Mouse (Mus musculus) heart, adult 2 months (tissue): ENCODE measurements around the gene Vwf. TPM values are rescaled to one million over a fixed set of nuclear protein-coding genes. Genes with fewer than 3 reads are reported as not detected.

ENCODE experiments used
- DNase-seq, 2 experiments: peaks; one replicate each; pipeline ENCODE4 v3.0.0; 2021
- H3K27ac ChIP-seq: fragments of 200-600 bp; 2 replicates; pipeline ENCODE4 v1.8.1; 2022
- H3K27me3 ChIP-seq: fragments of 200-500 bp; 2 replicates; pipeline ENCODE4 v1.6.1; 2012; ENCODE audit warnings: mild to moderate bottlenecking, low read length, inconsistent platforms, mixed read lengths; ENCODE audit not compliant: control insufficient read depth, insufficient read depth
- H3K36me3 ChIP-seq: fragments of 200-500 bp; 2 replicates; pipeline ENCODE4 v1.6.1; 2012; ENCODE audit warnings: low read length, inconsistent platforms; ENCODE audit not compliant: control insufficient read depth, insufficient read depth
- H3K4me1 ChIP-seq: fragments of 200-500 bp; 2 replicates; pipeline ENCODE4 v1.6.1; 2011; ENCODE audit warnings: low read length; ENCODE audit not compliant: control insufficient read depth, insufficient read depth
- H3K4me3 ChIP-seq: fragments of 200-600 bp; 2 replicates; pipeline ENCODE4 v1.8.1; 2022
- H3K79me2 ChIP-seq: fragments of 200-500 bp; replicated peaks from 2 replicates; pipeline ENCODE4 v1.6.1; 2012; ENCODE audit warnings: mild to moderate bottlenecking, inconsistent platforms, low read length, moderate library complexity, mixed read lengths; ENCODE audit not compliant: control insufficient read depth, insufficient read depth
- H3K9ac ChIP-seq: fragments of 200-500 bp; 2 replicates; pipeline ENCODE4 v1.6.1; 2012; ENCODE audit warnings: low read depth, mild to moderate bottlenecking, control low read depth, inconsistent platforms, low read length, mixed read lengths
- CTCF ChIP-seq: fragments of 200-600 bp; IDR thresholded peaks from 2 replicates; pipeline ENCODE4 v1.8.1; 2022; ENCODE audit warnings: antibody characterized with exemption, mild to moderate bottlenecking, moderate library complexity
- EP300 ChIP-seq: fragments of 200-500 bp; IDR thresholded peaks from 2 replicates; pipeline ENCODE4 v1.6.1; 2011; ENCODE audit warnings: low read depth, low read length, control low read depth; ENCODE audit not compliant: insufficient read depth
- POLR2A ChIP-seq: fragments of 200-500 bp; IDR thresholded peaks from 2 replicates; pipeline ENCODE4 v1.6.1; 2011; ENCODE audit warnings: mild to moderate bottlenecking, low read depth, low read length, control low read depth; ENCODE audit not compliant: insufficient read depth
- WGBS: fragments of 180-500 bp; shearing (Covaris S2); methylation state at CpG from one replicate; pipeline ENCODE4 v1.1.7; 2018; 5-methylcytosine and 5-hydroxymethylcytosine counted together
- intact Hi-C: fragments of 180-260 bp; cut with DNase I; formaldehyde crosslinking; loops from one replicate; pipeline ENCODE4 v1.15.1; 2025
- polyA plus RNA-seq: library from polyadenylated mRNA; depleted of rRNA; stranded (reverse); fragments of >200 nt; gene quantifications from 2 replicates; pipeline ENCODE4 v1.2.3, GENCODE M21; 2012
- total RNA-seq, 2 experiments: library from RNA; stranded (reverse); gene quantifications; 2 replicates each; pipeline ENCODE4 v1.2.3; 2021

The Vwf gene
- total and polyA plus RNA-seq, 3 experiments: 95.8 to 99.8 (median 95.9) TPM

DNA sequence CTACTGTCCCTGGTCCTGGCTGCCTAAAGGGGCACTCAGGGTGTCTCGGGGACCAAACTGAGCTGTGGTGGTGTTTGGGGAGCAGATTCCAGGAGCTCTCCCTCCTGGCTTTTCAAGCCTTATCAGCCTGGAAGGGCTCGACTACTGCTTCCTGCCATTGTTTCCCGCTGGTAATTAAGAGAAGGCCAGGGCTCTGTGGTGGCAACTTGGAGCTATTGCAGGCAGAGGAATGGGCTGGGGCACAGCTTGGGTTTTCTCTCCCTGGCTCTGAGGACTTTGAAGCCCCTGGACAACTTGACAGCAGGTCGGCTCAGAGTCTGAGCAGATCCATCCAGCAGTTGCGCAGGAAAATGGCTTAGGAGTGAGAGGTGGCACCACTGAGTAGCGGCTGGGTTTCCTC is 6.2 kb downstream of the Vwf start:
- Histone ChIP-seq H3K79me2 (no peaks in the 10 kb centered on the region), H3K4me1 (peaks cover 8% of the 10 kb centered on the region), H3K27ac (peak overlapping the region; percentile 49), H3K36me3 (no peaks in the 10 kb centered on the region), H3K4me3 (peak overlapping the region; percentile 14; the same call in 1 of the 2 replicates), H3K9ac (0 out of 2 replicates have a peak overlapping the region, but pooled peaks have one; percentile 15), H3K27me3 (no peaks in the 10 kb centered on the region)
- WGBS: 36% methylated on average over 6 of the region's 6 CpGs
- intact Hi-C loops: loop anchor here (2.0 kb wide), 1 partner anchor 18 kb away; no protein-coding TSS in a partner anchor
- DNase-seq: peak; percentile 36 to 44
- peak; percentile 46; the same call in 1 of the 2 replicates for TF ChIP-seq POLR2A
- peak; percentile 55 for TF ChIP-seq CTCF
- no peak for TF ChIP-seq EP300

DNA sequence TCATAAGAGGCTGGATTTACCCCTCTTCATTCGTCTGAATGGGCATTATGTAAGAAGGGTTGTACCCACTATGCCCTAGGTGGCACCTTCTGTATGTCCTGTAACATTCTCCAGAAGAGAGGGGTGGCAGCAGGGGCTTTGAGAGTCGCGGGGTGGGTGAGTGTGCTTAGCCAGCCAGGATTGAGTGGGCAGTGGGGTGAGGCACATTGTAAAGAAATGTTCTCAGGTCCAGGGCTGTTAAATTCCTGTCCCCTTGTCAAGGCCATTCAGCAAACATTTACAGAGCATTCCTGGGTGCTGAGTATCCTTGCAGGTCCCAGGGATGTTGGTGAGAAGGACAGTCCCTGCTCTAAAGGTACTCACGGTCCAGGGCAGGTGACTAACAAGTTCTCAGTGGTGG is 7.0 kb downstream of the Vwf start:
- Histone ChIP-seq H3K4me1 (peaks cover 6% of the 10 kb centered on the region), H3K4me3 (0 out of 2 replicates have a peak overlapping the region, but pooled peaks have one; percentile 8), H3K79me2 (no peaks in the 10 kb centered on the region), H3K27me3 (no peaks in the 10 kb centered on the region), H3K36me3 (no peaks in the 10 kb centered on the region), H3K27ac (peak overlapping the region; percentile 49; the same call in 1 of the 2 replicates), H3K9ac (no peak overlapping the region)
- no peak for DNase-seq
- intact Hi-C loops: loop anchor here (2.0 kb wide), 1 partner anchor 19 kb away; no protein-coding TSS in a partner anchor
- 71% methylated on average over 4 of the region's 4 CpGs for WGBS
- TF ChIP-seq POLR2A: no peak
- TF ChIP-seq CTCF: no peak
- no peak for TF ChIP-seq EP300

DNA sequence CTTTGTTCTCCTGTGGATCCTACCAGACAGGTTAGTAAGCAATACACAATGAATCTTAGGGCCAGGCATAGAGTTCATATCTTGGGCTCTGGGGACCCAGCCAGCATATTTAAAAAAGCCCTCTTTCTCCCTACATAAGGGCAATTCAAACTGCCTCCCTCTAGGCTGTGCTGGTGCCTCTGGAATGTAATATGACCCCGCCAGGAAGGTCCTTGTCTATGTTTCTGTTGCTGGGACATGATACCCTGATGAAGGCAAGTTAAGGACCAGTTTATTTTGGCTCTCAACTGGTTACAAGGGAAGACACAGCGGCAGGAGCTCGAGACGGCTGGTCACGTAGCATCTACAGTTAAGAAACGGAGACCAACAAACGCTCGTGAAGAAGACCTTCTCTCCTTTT is 12.3 kb downstream of the Vwf start:
- H3K4me1 ChIP-seq: peaks cover 3% of the 10 kb centered on the region
- DNase-seq: no peak
- no peak overlapping the region for H3K9ac ChIP-seq
- no peak overlapping the region for H3K27ac ChIP-seq
- no peaks in the 10 kb centered on the region for H3K79me2 ChIP-seq
- no peaks in the 10 kb centered on the region for H3K36me3 ChIP-seq
- no peaks in the 10 kb centered on the region for H3K27me3 ChIP-seq
- no peak for TF ChIP-seq EP300
- TF ChIP-seq POLR2A: no peak
- no peak for TF ChIP-seq CTCF
- intact Hi-C loops: no loop called here
- 73% methylated on average over 8 of the region's 8 CpGs for WGBS
- H3K4me3 ChIP-seq: no peak overlapping the region

DNA sequence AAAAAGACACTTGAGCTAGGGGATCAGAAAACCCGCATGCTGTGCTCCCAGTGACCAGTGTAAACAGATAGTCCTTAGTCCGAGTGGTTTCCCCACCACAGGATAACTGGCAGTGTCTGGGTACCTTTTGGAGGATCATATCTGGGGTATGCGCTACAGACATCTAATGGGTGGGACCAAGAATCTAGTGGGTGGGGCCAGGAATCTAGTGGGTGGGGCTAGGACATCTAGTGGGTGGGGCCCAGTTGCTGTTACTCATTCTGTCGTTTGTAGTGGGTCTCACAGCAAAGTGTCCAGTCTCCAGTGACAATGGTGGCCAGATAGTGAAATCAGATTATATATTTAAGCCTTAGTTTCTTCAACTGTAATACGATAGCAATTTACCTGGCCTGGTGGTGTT is 14.5 kb downstream of the Vwf start:
- Histone ChIP-seq H3K27ac (no peak overlapping the region), H3K36me3 (no peaks in the 10 kb centered on the region), H3K4me3 (no peak overlapping the region), H3K79me2 (no peaks in the 10 kb centered on the region), H3K9ac (no peak overlapping the region), H3K27me3 (no peaks in the 10 kb centered on the region), H3K4me1 (peaks cover 3% of the 10 kb centered on the region)
- no peak for DNase-seq
- TF ChIP-seq EP300 (no peak), CTCF (no peak)
- WGBS: 84% methylated on average over 5 of the region's 5 CpGs
- intact Hi-C loops: no loop called here

DNA sequence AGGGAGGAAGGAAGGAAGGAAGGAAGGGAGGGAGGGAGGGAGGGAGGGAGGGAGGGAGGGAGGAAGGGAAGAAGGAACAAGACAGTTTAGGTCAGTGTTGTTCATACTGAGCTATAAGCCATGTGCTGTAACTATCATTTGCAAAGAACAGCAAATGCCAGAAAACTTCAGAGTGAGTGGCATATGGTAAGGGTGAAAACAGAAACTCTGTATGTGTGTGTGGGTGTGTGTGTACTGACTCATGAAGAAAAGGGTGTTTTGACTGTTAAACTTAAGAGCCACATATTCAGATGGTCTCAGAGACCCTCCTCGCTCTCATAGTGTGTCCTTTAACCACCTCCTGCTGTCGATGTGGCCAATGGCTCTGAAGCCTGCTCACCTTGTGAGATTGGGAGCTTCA is 14.9 kb downstream of the Vwf start:
- no peak overlapping the region for H3K9ac ChIP-seq
- WGBS: 95% methylated on average over 2 of the region's 2 CpGs
- no peaks in the 10 kb centered on the region for H3K36me3 ChIP-seq
- H3K79me2 ChIP-seq: no peaks in the 10 kb centered on the region
- no peaks in the 10 kb centered on the region for H3K27me3 ChIP-seq
- H3K4me3 ChIP-seq: no peak overlapping the region
- peaks cover 3% of the 10 kb centered on the region for H3K4me1 ChIP-seq
- intact Hi-C loops: no loop called here
- no peak overlapping the region for H3K27ac ChIP-seq
- no peak for DNase-seq
- TF ChIP-seq POLR2A: no peak
- no peak for TF ChIP-seq CTCF
- TF ChIP-seq EP300: no peak

DNA sequence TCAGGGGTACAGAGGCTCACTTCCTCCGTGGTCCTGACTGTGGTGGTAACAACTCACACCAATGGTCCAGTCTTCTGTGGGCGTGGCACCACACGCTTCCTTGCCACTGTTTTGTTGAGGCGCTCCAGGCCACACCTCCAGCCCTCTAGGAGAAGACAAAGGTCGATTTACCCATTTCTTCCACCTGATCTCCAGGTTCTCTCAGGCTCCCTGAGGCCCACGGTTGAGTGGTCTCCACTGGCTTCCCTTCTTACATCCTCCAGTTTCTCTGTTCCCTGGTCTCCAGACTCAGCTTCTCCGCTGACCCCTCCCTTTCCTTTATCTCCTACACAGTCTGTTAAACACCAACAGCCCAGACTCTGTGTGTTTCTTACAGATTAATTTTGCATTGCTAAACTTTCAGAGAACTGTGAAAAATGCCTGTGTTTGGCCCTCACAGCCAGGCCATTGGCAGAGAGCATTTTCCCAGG is 18.3 kb downstream of the Vwf start:
- no peak overlapping the region for H3K9ac ChIP-seq
- H3K27me3 ChIP-seq: no peaks in the 10 kb centered on the region
- H3K4me3 ChIP-seq: no peak overlapping the region
- no peak for DNase-seq
- peaks cover 1% of the 10 kb centered on the region for H3K4me1 ChIP-seq
- H3K36me3 ChIP-seq: no peaks in the 10 kb centered on the region; the same call in 1 of the 2 replicates
- TF ChIP-seq POLR2A (no peak), CTCF (no peak), EP300 (no peak)
- intact Hi-C loops: no loop called here
- WGBS: 69% methylated on average over 7 of the region's 7 CpGs
- no peaks in the 10 kb centered on the region for H3K79me2 ChIP-seq
- no peak overlapping the region for H3K27ac ChIP-seq
